Mouse (Mus musculus) liver, adult 2 months (tissue): ENCODE data around the gene Tox3.

Experiments
- CTCF ChIP-seq: fragments of 200-500 bp; IDR thresholded peaks from 2 replicates; pipeline ENCODE4 v1.5.1; 2011; ENCODE audit warnings: low read depth, low read length, control low read depth
- POLR2A ChIP-seq: fragments of 200-500 bp; IDR thresholded peaks from 2 replicates; pipeline ENCODE4 v1.6.1; 2011; ENCODE audit warnings: low read length, control low read depth; ENCODE audit not compliant: insufficient read depth; ENCODE audit errors: extremely low read depth

GRCm38 (mm10) chr8:90302252-90302651 lies 45.9 kb downstream of the Tox3 start:
- TF ChIP-seq POLR2A (no peak), CTCF (no peak)
